Mouse (Mus musculus) CH12.LX (cell line): ENCODE results near the gene Sept1. TPM values are rescaled to one million over a fixed set of nuclear protein-coding genes. Genes with fewer than 3 reads are reported as not detected.

Experiments
- DNase-seq: peaks from one replicate; pipeline ENCODE4 v3.0.0-alpha.2; 2013; ENCODE audit errors: extremely low read depth
- H3K27ac ChIP-seq: 2 replicates; pipeline ENCODE4 v1.5.1; 2012; ENCODE audit warnings: low read depth, mild to moderate bottlenecking, control low read depth, moderate library complexity; ENCODE audit not compliant: insufficient read depth
- H3K27me3 ChIP-seq: replicated peaks from 2 replicates; pipeline ENCODE3; 2012; ENCODE audit warnings: inconsistent platforms
- H3K36me3 ChIP-seq, 2 experiments: replicated peaks in 1 of 2; 2 replicates each; pipeline versions ENCODE3 to v1.6.1; 2012; ENCODE audit warnings: inconsistent platforms in 1 of 2, low read length in 1 of 2, mild to moderate bottlenecking in 1 of 2, mixed read lengths in 1 of 2, moderate library complexity in 1 of 2; ENCODE audit not compliant: control insufficient read depth in 1 of 2, insufficient read depth in 1 of 2
- H3K4me1 ChIP-seq, 2 experiments: 2 replicates each; pipeline ENCODE4 v1.6.1; 2012; ENCODE audit warnings: inconsistent platforms in 1 of 2, moderate library complexity in 1 of 2; ENCODE audit not compliant: insufficient read depth in 2 of 2, control insufficient read depth in 1 of 2
- H3K4me2 ChIP-seq: 2 replicates; pipeline ENCODE4 v1.6.1; 2012; ENCODE audit warnings: low read depth, mild to moderate bottlenecking, control low read depth; ENCODE audit not compliant: poor library complexity, insufficient read depth, severe bottlenecking
- H3K4me3 ChIP-seq, 3 experiments: fragments of 150-350 bp in 1 of 3; sonication (generic) in 1 of 3; replicated peaks in 1 of 3; 2 replicates each; pipeline versions ENCODE3 to v1.5.1; 2011 to 2012; ENCODE audit warnings: low read depth in 2 of 3, low read length in 2 of 3, mild to moderate bottlenecking in 2 of 3, moderate library complexity in 2 of 3, control low read depth in 1 of 3, improper control_type of control experiment in 1 of 3, inconsistent platforms in 1 of 3, mixed read lengths in 1 of 3; ENCODE audit not compliant: poor library complexity in 1 of 3
- H3K79me2 ChIP-seq: replicated peaks from 2 replicates; pipeline ENCODE4 v1.6.1; 2012; ENCODE audit warnings: mild to moderate bottlenecking, moderate library complexity; ENCODE audit not compliant: control insufficient read depth, poor library complexity, insufficient read depth, severe bottlenecking; ENCODE audit errors: extremely low read depth
- H3K9ac ChIP-seq: 2 replicates; pipeline ENCODE4 v1.6.1; 2012; ENCODE audit warnings: low read depth, mild to moderate bottlenecking, control low read depth, moderate library complexity; ENCODE audit not compliant: insufficient read depth
- H3K9me3 ChIP-seq: replicated peaks from 2 replicates; pipeline ENCODE3; 2012; ENCODE audit warnings: low read length, inconsistent platforms, mixed read lengths
- GABPA ChIP-seq: IDR thresholded peaks from 2 replicates; pipeline ENCODE4 v1.6.1; 2012; ENCODE audit warnings: low read depth, low read length, improper control_type of control experiment, inconsistent platforms; ENCODE audit not compliant: insufficient replicate concordance
- HCFC1 ChIP-seq: IDR thresholded peaks from 2 replicates; pipeline ENCODE4 v1.6.1; 2012; ENCODE audit warnings: low read depth, mild to moderate bottlenecking, inconsistent platforms, low read length, improper control_type of control experiment
- IRF4 ChIP-seq: IDR thresholded peaks from 2 replicates; pipeline ENCODE4 v1.6.1; 2014; ENCODE audit warnings: low read depth, mild to moderate bottlenecking, inconsistent platforms, low read length, improper control_type of control experiment
- KAT2A ChIP-seq: IDR thresholded peaks from 2 replicates; pipeline ENCODE4 v1.6.1; 2012; ENCODE audit warnings: low read length, improper control_type of control experiment, inconsistent platforms; ENCODE audit not compliant: insufficient replicate concordance
- MAFK ChIP-seq: IDR thresholded peaks from 2 replicates; pipeline ENCODE4 v1.6.1; 2011; ENCODE audit warnings: low read length, improper control_type of control experiment; ENCODE audit not compliant: insufficient replicate concordance
- MAX ChIP-seq: IDR thresholded peaks from 2 replicates; pipeline ENCODE4 v1.6.1; 2011; ENCODE audit warnings: low read length, improper control_type of control experiment
- MXI1 ChIP-seq: IDR thresholded peaks from 2 replicates; pipeline ENCODE4 v1.6.1; 2011; ENCODE audit warnings: mild to moderate bottlenecking, low read depth, low read length, improper control_type of control experiment
- NELFE ChIP-seq: IDR thresholded peaks from 2 replicates; pipeline ENCODE4 v1.6.1; 2011; ENCODE audit warnings: low read depth, low read length, improper control_type of control experiment
- PAX5 ChIP-seq: IDR thresholded peaks from 2 replicates; pipeline ENCODE4 v1.6.1; 2012; ENCODE audit warnings: low read length, inconsistent platforms, mixed read lengths
- POLR2AphosphoS2 ChIP-seq: IDR thresholded peaks from 2 replicates; pipeline ENCODE4 v1.6.1; 2011; ENCODE audit warnings: low read depth, low read length, improper control_type of control experiment
- RAD21 ChIP-seq: IDR thresholded peaks from 2 replicates; pipeline ENCODE4 v1.6.1; 2011; ENCODE audit warnings: low read depth, mild to moderate bottlenecking, low read length, improper control_type of control experiment, moderate library complexity
- SIN3A ChIP-seq: IDR thresholded peaks from 2 replicates; pipeline ENCODE4 v1.6.1; 2012; ENCODE audit warnings: low read length, improper control_type of control experiment, inconsistent platforms
- SMC3 ChIP-seq: IDR thresholded peaks from 2 replicates; pipeline ENCODE4 v1.6.1; 2011; ENCODE audit warnings: low read depth, low read length, improper control_type of control experiment
- TBP ChIP-seq: conservative IDR thresholded peaks from 2 replicates; pipeline ENCODE4 v1.6.1; 2011; ENCODE audit warnings: low read depth, low read length, improper control_type of control experiment
- TCF12 ChIP-seq: IDR thresholded peaks from 2 replicates; pipeline ENCODE4 v1.6.1; 2014; ENCODE audit warnings: low read depth, mild to moderate bottlenecking, inconsistent platforms, low read length, improper control_type of control experiment
- UBTF ChIP-seq: IDR thresholded peaks from 2 replicates; pipeline ENCODE4 v1.6.1; 2012; ENCODE audit warnings: low read depth, mild to moderate bottlenecking, inconsistent platforms, low read length, improper control_type of control experiment, moderate library complexity
- USF2 ChIP-seq: conservative IDR thresholded peaks from 2 replicates; pipeline ENCODE4 v1.6.1; 2011; ENCODE audit warnings: low read depth, low read length, improper control_type of control experiment
- ZKSCAN1 ChIP-seq: IDR thresholded peaks from 2 replicates; pipeline ENCODE4 v1.6.1; 2012; ENCODE audit warnings: low read depth, inconsistent platforms, low read length, improper control_type of control experiment, borderline replicate concordance
- ZMIZ1 ChIP-seq: IDR thresholded peaks from 2 replicates; pipeline ENCODE4 v1.6.1; 2012; ENCODE audit warnings: low read depth, mild to moderate bottlenecking, inconsistent platforms, low read length, improper control_type of control experiment
- ZNF384 ChIP-seq: IDR thresholded peaks from 2 replicates; pipeline ENCODE4 v1.6.1; 2012; ENCODE audit warnings: low read depth, low read length, improper control_type of control experiment, inconsistent platforms
- dilution Hi-C: fragments of 300-500 bp; cut with MboI; formaldehyde crosslinking; loops from 2 replicates; pipeline ENCODE4 v1.14.3; 2020; ENCODE audit warnings: low sequenced_read_pairs; ENCODE audit not compliant: extremely low pct_unique_long_range_greater_than_20kb, extremely low pct_ligation_motif_present
- in situ Hi-C: fragments of 300-500 bp; cut with MboI; formaldehyde crosslinking; loops from 3 replicates; pipeline ENCODE4 v1.14.3; 2019; ENCODE audit warnings: low sequenced_read_pairs, low pct_ligation_motif_present, low pct_unique_long_range_greater_than_20kb, mixed read lengths
- polyA plus RNA-seq: library from polyadenylated mRNA; unstranded; fragments of >175 nt; gene quantifications from 2 replicates; pipeline ENCODE4 v1.2.1, GENCODE M21; 2012; ENCODE audit warnings: low read depth; ENCODE audit not compliant: insufficient read length
- total RNA-seq, 2 experiments: library from RNA; depleted of rRNA; stranded (reverse); fragments of 300-350 nt in 1 of 2; fragments of >200 nt in 1 of 2; gene quantifications; 2 replicates each; pipeline ENCODE4 v1.2.3; 2012 to 2014

Sept1 gene
- total and polyA plus RNA-seq, 3 experiments = 42.7 to 171 (median 92.3) TPM

- peak overlapping the region; percentile 68 to 90 (median 79) for H3K4me3 ChIP-seq
- peaks cover 8 to 32% of the 10 kb centered on the region in 2 experiments for H3K4me1 ChIP-seq
- H3K27me3 ChIP-seq = no peaks in the 10 kb centered on the region
- H3K36me3 ChIP-seq = peaks cover 14 to 26% of the 10 kb centered on the region in 2 experiments
- H3K27ac ChIP-seq = peak overlapping the region; percentile 31
- peak overlapping the region; percentile 85 for H3K9ac ChIP-seq
- in situ Hi-C loops = no loop called here
- no peaks in the 10 kb centered on the region for H3K9me3 ChIP-seq
- TF ChIP-seq MXI1 (peak; percentile 35; the same call in 1 of the 2 replicates), UBTF (0 out of 2 replicates have a peak, but pooled peaks have one; percentile 17), POLR2AphosphoS2 (no peak)
- dilution Hi-C loops = no loop called here
- DNase-seq = no peak
- peaks cover 35% of the 10 kb centered on the region for H3K79me2 ChIP-seq
- peak overlapping the region; percentile 91 for H3K4me2 ChIP-seq
These were observed 25.3 kb downstream of the Sept1 start for GRCm38 (mm10) chr7:127207374-127208294.

DNA sequence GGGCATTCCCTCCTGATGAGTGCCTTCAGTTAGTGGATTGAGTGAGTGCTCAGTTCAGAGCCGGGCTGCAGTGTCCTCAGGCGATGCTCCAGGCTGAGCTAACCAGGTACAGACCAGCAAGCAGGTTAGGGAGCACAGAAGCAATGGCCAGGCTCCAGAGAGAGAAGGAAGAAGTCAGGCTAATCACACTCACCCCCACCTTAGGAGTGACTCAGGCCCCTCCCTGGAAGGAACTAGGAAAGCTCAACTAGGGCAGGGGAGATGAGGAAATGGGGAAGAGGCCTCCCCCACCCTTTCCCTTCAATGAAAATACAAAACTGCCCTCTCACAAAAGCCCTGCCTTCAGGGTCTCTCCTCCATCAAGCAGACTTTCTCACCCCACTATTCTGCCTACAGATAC lies 26.3 kb downstream of the Sept1 start:
- peaks cover 16 to 31% of the 10 kb centered on the region in 2 experiments for H3K36me3 ChIP-seq
- dilution Hi-C loops (no loop called here), in situ Hi-C loops (no loop called here)
- H3K27me3 ChIP-seq = no peaks in the 10 kb centered on the region
- no peaks in the 10 kb centered on the region for H3K9me3 ChIP-seq
- peak overlapping the region; percentile 85 for H3K9ac ChIP-seq
- no peak overlapping the region for H3K27ac ChIP-seq
- H3K4me1 ChIP-seq = peaks cover 8 to 32% of the 10 kb centered on the region in 2 experiments
- DNase-seq = no peak
- H3K4me3 ChIP-seq = peak overlapping the region; percentile 68 to 90 (median 79)
- H3K79me2 ChIP-seq = peaks cover 35% of the 10 kb centered on the region
- TF ChIP-seq MAX (no peak), ZKSCAN1 (no peak), ZNF384 (no peak), IRF4 (no peak), RAD21 (no peak), ZMIZ1 (no peak), TBP (no peak), MAFK (no peak), SMC3 (no peak), MXI1 (no peak), PAX5 (no peak), TCF12 (no peak), USF2 (no peak), GABPA (no peak), KAT2A (no peak), NELFE (no peak), HCFC1 (no peak), SIN3A (no peak)
- peak overlapping the region; percentile 91 for H3K4me2 ChIP-seq
